Mouse (Mus musculus): ENCODE measurements around the gene Aktip. TPM values are rescaled to one million over a fixed set of nuclear protein-coding genes. Genes with fewer than 3 reads are reported as not detected.

The Aktip gene
- total RNA-seq, 2 experiments from 2014 or later: 67.4 to 70.3 TPM

GRCm38 (mm10) chr8:91197233-91197632, 2.5 kb downstream of the Aktip start:
- DNase-seq (ENCODE audit: low spot score in 2 of 2): no peak
- intact Hi-C loops (cut with DNase I): loop anchor here (10.0 kb wide), 1 partner anchor 1528 kb away; no protein-coding TSS in a partner anchor

GRCm38 (mm10) chr8:91196661-91197060, 3.1 kb downstream of the Aktip start:
- no peak for DNase-seq (ENCODE audit: low spot score in 2 of 2)
- intact Hi-C loops (cut with DNase I): loop anchor here (10.0 kb wide), 1 partner anchor 1528 kb away; no protein-coding TSS in a partner anchor

GRCm38 (mm10) chr8:91194081-91194480, 5.7 kb downstream of the Aktip start:
- intact Hi-C loops (cut with DNase I): loop anchor here (5.0 to 10.0 kb wide), 2 partner anchors 1168 to 1531 kb away; no protein-coding TSS in a partner anchor
- no peak for DNase-seq (ENCODE audit: low spot score in 2 of 2)

- no peak for DNase-seq (ENCODE audit: low spot score in 2 of 2)
- intact Hi-C loops (cut with DNase I): loop anchor here (5.0 to 10.0 kb wide), 2 partner anchors 1169 to 1532 kb away; no protein-coding TSS in a partner anchor
Measured at GRCm38 (mm10) chr8:91192941-91193340, 6.8 kb downstream of the Aktip start.

GRCm38 (mm10) chr8:91190816-91191340, 8.9 kb downstream of the Aktip start:
- DNase-seq (ENCODE audit: low spot score in 2 of 2): peak; percentile 66 to 75
- intact Hi-C loops (cut with DNase I): loop anchor here (5.0 to 10.0 kb wide), 2 partner anchors 1171 to 1534 kb away; no protein-coding TSS in a partner anchor

- intact Hi-C loops (cut with DNase I): no loop called here
- DNase-seq (ENCODE audit: low spot score in 2 of 2): no peak
Measured at GRCm38 (mm10) chr8:91188152-91188551, 11.6 kb downstream of the Aktip start.

- intact Hi-C loops (cut with DNase I): no loop called here
Measured at GRCm38 (mm10) chr8:91186372-91186771, 13.4 kb downstream of the Aktip start.

GRCm38 (mm10) chr8:91177708-91178107, 22.1 kb downstream of the Aktip start:
- DNase-seq (ENCODE audit: low spot score in 2 of 2): no peak
- intact Hi-C loops (cut with DNase I): no loop called here

More at GRCm38 (mm10) chr8:91186372-91186771, 13.4 kb downstream of the Aktip start:
- DNase-seq (ENCODE audit: low spot score in 2 of 2): no peak

GRCm38 (mm10) chr8:91176176-91176575, 23.6 kb downstream of the Aktip start:
- intact Hi-C loops (cut with DNase I): no loop called here
- no peak for DNase-seq (ENCODE audit: low spot score in 2 of 2)

GRCm38 (mm10) chr8:91171605-91172004, 28.2 kb downstream of the Aktip start:
- intact Hi-C loops (cut with DNase I): no loop called here
- DNase-seq (ENCODE audit: low spot score in 2 of 2): no peak

GRCm38 (mm10) chr8:91170914-91171313, 28.9 kb downstream of the Aktip start:
- intact Hi-C loops (cut with DNase I): no loop called here

GRCm38 (mm10) chr8:91170152-91170551, 29.6 kb downstream of the Aktip start:
- no peak for DNase-seq (ENCODE audit: low spot score in 2 of 2)
- intact Hi-C loops (cut with DNase I): no loop called here

More at GRCm38 (mm10) chr8:91170914-91171313, 28.9 kb downstream of the Aktip start:
- peak in 1 of 2 experiments; percentile 29 for DNase-seq (ENCODE audit: low spot score in 2 of 2)

- intact Hi-C loops (cut with DNase I): no loop called here
- DNase-seq (ENCODE audit: low spot score in 2 of 2): no peak
Measured at GRCm38 (mm10) chr8:91159959-91160800, 39.6 kb downstream of the Aktip start.

GRCm38 (mm10) chr8:91158617-91159016, 41.2 kb downstream of the Aktip start:
- DNase-seq (ENCODE audit: low spot score in 2 of 2): no peak
- intact Hi-C loops (cut with DNase I): no loop called here

- peak in 1 of 2 experiments; percentile 25 for DNase-seq (ENCODE audit: low spot score in 2 of 2)
Measured at GRCm38 (mm10) chr8:91154564-91154963, 45.2 kb downstream of the Aktip start.

GRCm38 (mm10) chr8:91153831-91154230, 45.9 kb downstream of the Aktip start:
- intact Hi-C loops (cut with DNase I): no loop called here
- DNase-seq (ENCODE audit: low spot score in 2 of 2): no peak

More at GRCm38 (mm10) chr8:91154564-91154963, 45.2 kb downstream of the Aktip start:
- intact Hi-C loops (cut with DNase I): no loop called here

GRCm38 (mm10) chr8:91151531-91151930, 48.2 kb downstream of the Aktip start:
- DNase-seq (ENCODE audit: low spot score in 2 of 2): no peak
- intact Hi-C loops (cut with DNase I): no loop called here

GRCm38 (mm10) chr8:91149298-91149697, 50.5 kb downstream of the Aktip start:
- intact Hi-C loops (cut with DNase I): no loop called here
- DNase-seq (ENCODE audit: low spot score in 2 of 2): no peak

- intact Hi-C loops (cut with DNase I): no loop called here
- no peak for DNase-seq (ENCODE audit: low spot score in 2 of 2)
Measured at GRCm38 (mm10) chr8:91148643-91149178, 51.1 kb downstream of the Aktip start.

GRCm38 (mm10) chr8:91147715-91148114, 52.1 kb downstream of the Aktip start:
- DNase-seq (ENCODE audit: low spot score in 2 of 2): peak; percentile 59 to 68
- intact Hi-C loops (cut with DNase I): loop anchor here (2.0 kb wide), 1 partner anchor 21 kb away; no protein-coding TSS in a partner anchor

All from left cerebral cortex, postnatal 14 days (tissue).